Mouse (Mus musculus): ENCODE data around the gene Eme2. TPM values are rescaled to one million over a fixed set of nuclear protein-coding genes. Genes with fewer than 3 reads are reported as not detected.
"Not testable (repeated sequence)": the region's sequence is repeated elsewhere in the genome, so short reads cannot be mapped to it uniquely, and the experiment has no call there.

The Eme2 gene
- polyA plus RNA-seq (2015; fragmentation: Nextera tagmentation; extraction: Ambion mirVana), result 27.3 and 27.4 TPM in 2 replicates

DNA sequence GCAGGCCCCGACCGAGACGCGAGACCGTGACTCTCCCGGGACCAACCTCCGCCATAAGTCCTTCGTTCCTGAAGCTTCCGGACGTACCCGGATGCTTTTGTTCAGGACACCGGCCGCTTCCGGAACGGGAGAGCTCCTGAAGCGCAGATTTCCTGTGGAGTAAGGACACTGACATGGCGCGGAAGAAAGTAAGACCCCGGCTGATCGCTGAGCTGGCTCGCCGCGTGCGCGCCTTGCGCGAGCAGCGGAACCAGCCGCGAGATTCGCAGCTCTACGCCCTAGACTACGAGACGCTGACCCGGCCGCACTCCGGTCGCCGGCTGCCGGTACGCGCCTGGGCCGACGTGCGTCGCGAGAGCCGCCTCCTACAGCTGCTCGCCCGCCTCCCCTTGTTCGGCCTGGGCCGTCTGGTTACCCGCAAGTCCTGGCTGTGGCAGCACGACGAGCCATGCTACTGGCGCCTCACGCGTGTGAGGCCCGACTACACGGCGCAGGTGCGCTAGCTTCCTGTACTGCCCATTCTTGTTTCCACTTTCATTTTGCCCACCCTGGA, at the start of gene Eme2, which contains the start of gene Mrps34:
Gene Eme2, minus strand, starts transcription at position 93 of the 553 bp plus-strand sequence.
Gene Mrps34, plus strand, starts transcription at position 122 of the 553 bp plus-strand sequence.
- Histone ChIP-seq H3K36me3 (peaks cover 49% of the 10 kb centered on the region), H3K27me3 (replicated peaks) (no peaks in the 10 kb centered on the region), H3K4me3 (replicated peaks) (peak within 1 kb of the TSS; percentile 91), H3K9me3 (no peaks in the 10 kb centered on the region), H3K4me2 (replicated peaks) (peak within 1 kb of the TSS; percentile 92), H3K4me1 (replicated peaks) (peaks cover 29% of the 10 kb centered on the region), H3K27ac (peak within 1 kb of the TSS; percentile 87), H3K9ac (peak within 1 kb of the TSS; percentile 83)
- ATAC-seq, result peak; percentile 76
- WGBS, result under 1% methylated on average over 62 of the region's 62 CpGs

- H3K9ac ChIP-seq; H3K4me1 ChIP-seq (replicated peaks); H3K27ac ChIP-seq; H3K27me3 ChIP-seq (replicated peaks); H3K4me3 ChIP-seq (replicated peaks); H3K9me3 ChIP-seq; ATAC-seq; H3K4me2 ChIP-seq (replicated peaks): not testable (repeated sequence)
- 77% methylated on average over 1 of the region's 1 CpGs for WGBS
- H3K36me3 ChIP-seq, result peaks cover 19% of the 10 kb centered on the region
These were observed 48.7 kb upstream of the Eme2 start for GRCm38 (mm10) chr17:24943589-24943988.

GRCm38 (mm10) chr17:24943036-24943435, 48.1 kb upstream of the Eme2 start:
- H3K4me1 ChIP-seq (replicated peaks), result no peaks in the 10 kb centered on the region
- H3K27me3 ChIP-seq (replicated peaks), result no peaks in the 10 kb centered on the region
- H3K9me3 ChIP-seq, result no peaks in the 10 kb centered on the region
- WGBS, result 92% methylated on average over 7 of the region's 7 CpGs
- H3K27ac ChIP-seq, result no peak overlapping the region
- H3K4me3 ChIP-seq (replicated peaks), result no peak overlapping the region
- no peak overlapping the region for H3K4me2 ChIP-seq (replicated peaks)
- ATAC-seq, result no peak
- H3K36me3 ChIP-seq, result peaks cover 19% of the 10 kb centered on the region
- H3K9ac ChIP-seq, result no peak overlapping the region

GRCm38 (mm10) chr17:24942453-24942852, 47.6 kb upstream of the Eme2 start:
- H3K4me3 ChIP-seq (replicated peaks); H3K27ac ChIP-seq; H3K4me2 ChIP-seq (replicated peaks); H3K9ac ChIP-seq; ATAC-seq; H3K9me3 ChIP-seq; H3K4me1 ChIP-seq (replicated peaks); H3K27me3 ChIP-seq (replicated peaks): not testable (repeated sequence)
- H3K36me3 ChIP-seq, result peaks cover 16% of the 10 kb centered on the region
- 10% methylated on average over 2 of the region's 2 CpGs for WGBS

- no peak for ATAC-seq
- Histone ChIP-seq H3K4me2 (replicated peaks) (peak overlapping the region; percentile 81), H3K27me3 (replicated peaks) (no peaks in the 10 kb centered on the region), H3K4me3 (replicated peaks) (peak overlapping the region; percentile 99), H3K27ac (peak overlapping the region; percentile 67; the same call in 1 of the 2 replicates), H3K4me1 (replicated peaks) (peaks cover 13% of the 10 kb centered on the region), H3K9ac (peak overlapping the region; percentile 53), H3K9me3 (no peaks in the 10 kb centered on the region), H3K36me3 (no peaks in the 10 kb centered on the region)
- WGBS, result 44% methylated on average over 6 of the region's 6 CpGs
These were observed 42.4 kb upstream of the Eme2 start for GRCm38 (mm10) chr17:24937266-24937665.

DNA sequence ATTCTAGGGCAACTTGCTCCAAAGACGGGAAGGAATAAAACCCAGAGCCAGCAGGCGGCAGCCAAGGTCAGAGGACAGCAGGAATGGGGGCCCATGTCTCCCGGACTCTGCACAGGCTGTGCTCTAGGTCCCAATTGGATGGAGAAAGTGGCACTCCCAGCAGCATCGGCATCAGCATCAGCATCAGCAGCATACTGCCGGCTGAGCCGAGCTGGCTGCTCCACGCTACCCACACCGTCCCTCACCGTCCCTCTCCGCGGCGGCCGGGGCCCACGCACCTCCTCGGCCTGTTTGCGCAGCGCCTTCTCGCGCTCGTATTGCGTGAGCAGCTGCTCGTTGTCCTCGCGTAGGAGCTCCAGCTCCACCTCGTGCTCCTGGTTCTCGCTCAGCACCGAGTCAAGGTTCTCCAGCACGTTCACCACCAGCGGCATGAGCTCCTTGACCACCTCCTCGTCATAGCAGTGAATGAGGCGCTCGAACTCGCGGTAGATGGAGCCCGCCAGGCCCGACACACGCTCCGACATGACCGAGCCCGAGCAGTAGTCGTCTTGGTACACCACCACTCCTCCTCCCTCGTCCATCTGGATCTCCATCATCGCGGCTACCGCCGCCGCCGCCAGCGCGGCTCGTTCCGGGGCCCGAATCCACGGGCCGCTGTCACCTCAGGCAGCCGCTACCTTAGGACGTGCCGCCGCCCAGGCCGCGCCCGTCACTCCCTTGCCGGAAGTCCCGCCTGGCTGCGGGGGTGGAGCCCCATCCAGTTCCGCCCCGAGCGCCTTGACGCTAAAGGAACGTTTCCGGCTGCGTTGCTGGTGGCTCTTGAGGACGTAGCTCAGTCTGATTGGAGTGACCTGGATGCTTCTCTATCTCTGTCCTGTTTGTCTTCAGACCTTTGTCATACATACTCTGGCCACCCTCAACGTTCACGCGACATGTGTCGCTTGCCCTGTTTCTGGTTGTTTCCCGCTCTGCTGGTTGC, 41.7 kb upstream of the Eme2 start, which contains the start of gene Mapk8ip3:
Gene Mapk8ip3, minus strand, starts transcription at position 719 of the 979 bp plus-strand sequence.
- under 1% methylated on average over 78 of the region's 78 CpGs for WGBS
- peak within 1 kb of the TSS; percentile 90 for H3K9ac ChIP-seq

DNA sequence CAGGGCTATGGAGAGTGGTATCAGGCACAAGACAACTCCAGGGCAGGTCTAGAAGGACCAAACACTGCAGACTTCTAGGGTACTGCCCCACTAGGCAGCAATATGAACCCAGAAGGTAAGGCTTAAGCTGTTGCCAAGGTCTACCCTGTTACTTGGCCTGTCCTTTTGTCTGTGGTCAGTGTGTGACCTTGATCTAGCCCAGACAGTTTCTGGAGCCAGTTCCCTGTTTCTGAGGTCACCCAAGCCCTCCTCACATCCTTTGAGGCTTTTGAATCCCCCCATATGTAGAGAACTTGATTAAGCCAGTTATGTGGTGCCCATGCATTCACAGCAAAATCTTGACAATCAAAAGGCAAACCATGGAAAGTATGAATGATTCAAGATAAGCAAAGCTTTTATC, 40.8 kb upstream of the Eme2 start:
- Histone ChIP-seq H3K36me3 (no peaks in the 10 kb centered on the region), H3K27ac (no peak overlapping the region), H3K4me1 (replicated peaks) (peaks cover 13% of the 10 kb centered on the region), H3K9ac (peak overlapping the region; percentile 90), H3K4me3 (replicated peaks) (peak overlapping the region; percentile 99), H3K4me2 (replicated peaks) (peak overlapping the region; percentile 81), H3K27me3 (replicated peaks) (no peaks in the 10 kb centered on the region), H3K9me3 (no peaks in the 10 kb centered on the region)
- no peak for ATAC-seq

More for the DNA sequence above, 41.7 kb upstream of the Eme2 start, which contains the start of gene Mapk8ip3:
- H3K36me3 ChIP-seq, result no peaks in the 10 kb centered on the region
- H3K4me3 ChIP-seq (replicated peaks), result peak within 1 kb of the TSS; percentile 99
- peaks cover 13% of the 10 kb centered on the region for H3K4me1 ChIP-seq (replicated peaks)
- H3K4me2 ChIP-seq (replicated peaks), result peak within 1 kb of the TSS; percentile 81
- peak; percentile 98 for ATAC-seq
- H3K9me3 ChIP-seq, result no peaks in the 10 kb centered on the region
- no peaks in the 10 kb centered on the region for H3K27me3 ChIP-seq (replicated peaks)
- H3K27ac ChIP-seq, result peak within 1 kb of the TSS; percentile 67

DNA sequence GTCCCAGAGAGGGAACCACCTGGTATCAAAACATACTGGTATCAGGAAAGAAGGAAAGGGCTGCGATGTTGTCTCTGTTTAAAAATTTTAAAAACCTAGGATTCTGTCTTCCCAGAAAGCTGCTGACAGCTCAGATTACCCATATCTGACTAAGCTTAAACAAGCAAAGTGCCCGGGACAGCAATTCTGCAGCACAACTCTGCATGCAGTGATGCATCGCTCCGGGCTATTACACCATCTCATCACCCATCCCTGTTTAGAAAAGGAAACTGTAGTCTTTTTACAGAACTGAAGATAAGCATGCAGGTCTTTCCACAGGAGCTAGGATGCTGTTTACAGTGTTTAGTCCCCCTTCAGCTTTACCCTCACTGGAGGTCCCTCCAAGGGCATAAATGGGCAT, 40.0 kb upstream of the Eme2 start:
- Histone ChIP-seq H3K9me3 (no peaks in the 10 kb centered on the region), H3K4me2 (replicated peaks) (peak overlapping the region; percentile 81), H3K36me3 (no peaks in the 10 kb centered on the region), H3K4me3 (replicated peaks) (peak overlapping the region; percentile 99; the same call in 1 of the 2 replicates), H3K27me3 (replicated peaks) (no peaks in the 10 kb centered on the region), H3K27ac (no peak overlapping the region), H3K4me1 (replicated peaks) (peaks cover 13% of the 10 kb centered on the region), H3K9ac (peak overlapping the region; percentile 90; the same call in 1 of the 2 replicates)
- 66% methylated on average over 4 of the region's 4 CpGs for WGBS
- ATAC-seq, result no peak

DNA sequence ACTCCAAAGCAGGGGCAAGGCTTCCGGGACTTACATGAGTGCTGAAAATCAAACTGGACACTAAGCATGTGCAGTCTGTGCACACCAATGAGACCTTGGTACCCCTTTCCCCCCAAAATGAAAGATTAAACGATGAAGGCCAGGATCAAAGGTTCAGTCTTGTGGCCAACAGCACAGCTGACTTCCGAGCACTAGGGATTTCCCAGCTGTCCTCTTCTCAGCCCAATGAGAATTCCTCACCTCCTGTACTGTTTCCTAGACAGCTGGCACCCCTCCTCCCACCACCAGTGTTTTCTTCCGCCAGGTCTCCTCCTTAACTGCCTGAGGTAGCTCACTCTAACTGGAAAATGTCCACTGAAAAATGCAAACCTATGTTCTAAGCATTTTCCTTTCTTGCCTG, 38.3 kb upstream of the Eme2 start:
- H3K27me3 ChIP-seq (replicated peaks), result no peaks in the 10 kb centered on the region
- H3K4me3 ChIP-seq (replicated peaks), result no peak overlapping the region
- H3K4me1 ChIP-seq (replicated peaks), result peaks cover 13% of the 10 kb centered on the region
- ATAC-seq, result no peak
- no peak overlapping the region for H3K9ac ChIP-seq
- no peak overlapping the region for H3K27ac ChIP-seq
- 76% methylated on average over 4 of the region's 4 CpGs for WGBS
- H3K9me3 ChIP-seq, result no peaks in the 10 kb centered on the region
- no peak overlapping the region for H3K4me2 ChIP-seq (replicated peaks)
- H3K36me3 ChIP-seq, result 0 out of 2 replicates have a peak, but pooled peaks cover 3% of the 10 kb centered on the region

GRCm38 (mm10) chr17:24932431-24932830, 37.5 kb upstream of the Eme2 start:
- WGBS, result 93% methylated on average over 4 of the region's 4 CpGs
- H3K9ac ChIP-seq, result no peak overlapping the region
- H3K36me3 ChIP-seq, result 0 out of 2 replicates have a peak, but pooled peaks cover 6% of the 10 kb centered on the region
- peaks cover 13% of the 10 kb centered on the region for H3K4me1 ChIP-seq (replicated peaks)
- no peaks in the 10 kb centered on the region for H3K9me3 ChIP-seq
- H3K4me3 ChIP-seq (replicated peaks), result no peak overlapping the region
- H3K27me3 ChIP-seq (replicated peaks), result no peaks in the 10 kb centered on the region
- no peak overlapping the region for H3K27ac ChIP-seq
- H3K4me2 ChIP-seq (replicated peaks), result no peak overlapping the region
- ATAC-seq, result no peak

- no peaks in the 10 kb centered on the region for H3K27me3 ChIP-seq (replicated peaks)
- H3K36me3 ChIP-seq, result peaks cover 16% of the 10 kb centered on the region; the same call in 1 of the 2 replicates
- H3K27ac ChIP-seq, result no peak overlapping the region
- H3K4me3 ChIP-seq (replicated peaks), result no peak overlapping the region
- H3K9ac ChIP-seq, result no peak overlapping the region
- no peak for ATAC-seq
- H3K4me1 ChIP-seq (replicated peaks), result no peaks in the 10 kb centered on the region
- 77% methylated on average over 1 of the region's 1 CpGs for WGBS
- no peaks in the 10 kb centered on the region for H3K9me3 ChIP-seq
- no peak overlapping the region for H3K4me2 ChIP-seq (replicated peaks)
These were observed 34.6 kb upstream of the Eme2 start for GRCm38 (mm10) chr17:24929506-24929905.

DNA sequence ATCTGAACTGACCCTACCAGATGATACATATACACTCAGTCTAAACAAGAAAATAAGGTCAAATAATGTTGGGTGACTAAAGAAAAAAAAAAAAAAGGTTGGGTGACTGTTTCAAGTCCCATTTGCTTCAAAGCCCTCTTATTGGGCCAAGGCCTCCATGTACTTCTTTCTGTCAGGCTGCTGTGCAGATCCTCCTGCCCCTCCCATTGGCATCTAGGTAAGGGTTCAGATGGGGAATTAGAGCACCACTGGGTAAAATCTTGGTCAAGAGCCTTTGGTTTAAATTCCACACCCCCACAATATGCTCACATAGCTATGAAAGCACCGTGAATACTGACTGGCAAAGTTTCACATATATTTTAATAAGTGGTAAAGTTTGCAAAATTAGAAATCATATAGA, 28.4 kb upstream of the Eme2 start:
- Histone ChIP-seq H3K4me1 (replicated peaks) (no peaks in the 10 kb centered on the region), H3K9me3 (no peaks in the 10 kb centered on the region), H3K9ac (no peak overlapping the region), H3K4me3 (replicated peaks) (no peak overlapping the region), H3K36me3 (peaks cover 60% of the 10 kb centered on the region), H3K27ac (no peak overlapping the region), H3K4me2 (replicated peaks) (no peak overlapping the region), H3K27me3 (replicated peaks) (no peaks in the 10 kb centered on the region)
- ATAC-seq, result no peak
- 86% methylated on average over 1 of the region's 1 CpGs for WGBS
